Mouse (Mus musculus) naive thymus-derived CD4-positive, alpha-beta T cell, adult 2 months (primary cell): ENCODE measurements around the gene D7Ertd443e.

ENCODE experiments used
- DNase-seq: peaks from one replicate; pipeline ENCODE4 v3.0.0-alpha.2; 2011; ENCODE audit warnings: low read depth

The D7Ertd443e gene

GRCm38 (mm10) chr7:134385561-134385960 is at the start of gene D7Ertd443e:
Gene D7Ertd443e (minus strand): TSS chr7:134385661.
- no peak for DNase-seq

- no peak for DNase-seq
Observed at GRCm38 (mm10) chr7:134431681-134432080, 46.2 kb upstream of the D7Ertd443e start.

- DNase-seq: no peak
Observed at GRCm38 (mm10) chr7:134428676-134429075, 43.2 kb upstream of the D7Ertd443e start.

GRCm38 (mm10) chr7:134415014-134415413 is 29.6 kb upstream of the D7Ertd443e start:
- DNase-seq: no peak

- DNase-seq: no peak
Observed at GRCm38 (mm10) chr7:134414005-134414690, 28.7 kb upstream of the D7Ertd443e start.

GRCm38 (mm10) chr7:134408641-134409040 is 23.2 kb upstream of the D7Ertd443e start:
- DNase-seq: no peak

GRCm38 (mm10) chr7:134400746-134401145 is 15.3 kb upstream of the D7Ertd443e start:
- no peak for DNase-seq

- DNase-seq: no peak
Observed at GRCm38 (mm10) chr7:134396769-134397168, 11.3 kb upstream of the D7Ertd443e start.

- no peak for DNase-seq
Observed at GRCm38 (mm10) chr7:134382791-134383190, 2.7 kb downstream of the D7Ertd443e start.

GRCm38 (mm10) chr7:134381407-134381861 is 4.0 kb downstream of the D7Ertd443e start:
- no peak for DNase-seq

GRCm38 (mm10) chr7:134378273-134378672 is 7.2 kb downstream of the D7Ertd443e start:
- no peak for DNase-seq

GRCm38 (mm10) chr7:134376786-134377185 is 8.7 kb downstream of the D7Ertd443e start:
- no peak for DNase-seq

GRCm38 (mm10) chr7:134372276-134372675 is 13.2 kb downstream of the D7Ertd443e start:
- no peak for DNase-seq

GRCm38 (mm10) chr7:134369241-134369640 is 16.2 kb downstream of the D7Ertd443e start:
- DNase-seq: no peak

GRCm38 (mm10) chr7:134362257-134362870 is 23.1 kb downstream of the D7Ertd443e start:
- DNase-seq: no peak

GRCm38 (mm10) chr7:134348825-134349224 is 36.6 kb downstream of the D7Ertd443e start:
- DNase-seq: no peak

- no peak for DNase-seq
Observed at GRCm38 (mm10) chr7:134342202-134342601, 43.3 kb downstream of the D7Ertd443e start.

GRCm38 (mm10) chr7:134335951-134336350 is 49.5 kb downstream of the D7Ertd443e start:
- DNase-seq: no peak

- DNase-seq: no peak
Observed at GRCm38 (mm10) chr7:134320979-134321378, 64.5 kb downstream of the D7Ertd443e start.

- DNase-seq: no peak
Observed at GRCm38 (mm10) chr7:134302084-134302483, 83.4 kb downstream of the D7Ertd443e start.

GRCm38 (mm10) chr7:134301285-134301684 is 84.2 kb downstream of the D7Ertd443e start:
- no peak for DNase-seq

- DNase-seq: no peak
Observed at GRCm38 (mm10) chr7:134292750-134293149, 92.7 kb downstream of the D7Ertd443e start.

GRCm38 (mm10) chr7:134289611-134290301 is 95.7 kb downstream of the D7Ertd443e start:
- no peak for DNase-seq
